ENCODE assay signal across 7 mouse cellular contexts in genomic region chr8:66861589-66862500, GRCm38 (mm10). TPM values are rescaled to one million over a fixed set of nuclear protein-coding genes. Genes with fewer than 3 reads are reported as not detected.
DNase-seq lines count a peak whose midpoint lies in the region; ATAC-seq lines count a peak whose summit lies in the region.

No protein-coding gene starts in this region.

- WGBS in lung, embryonic 16.5 days: 55% methylated on average over 5 of the region's 5 CpGs
- WGBS in hindbrain, embryonic 12.5 days: 55% methylated on average over 5 of the region's 5 CpGs
- WGBS in midbrain, embryonic 12.5 days: 49% methylated on average over 5 of the region's 5 CpGs

- H3K4me1 ChIP-seq in lung, embryonic 16.5 days (replicated peaks; ENCODE audit: control insufficient read depth, insufficient read depth, low read length): peaks cover 5% of the 10 kb centered on the region; the same call in 1 of the 2 replicates
- peaks cover 18% of the 10 kb centered on the region for H3K4me1 ChIP-seq in hindbrain, embryonic 12.5 days
- H3K4me1 ChIP-seq in midbrain, embryonic 12.5 days: peaks cover 17% of the 10 kb centered on the region

- peak overlapping the region; percentile 87 for H3K4me3 ChIP-seq in lung, embryonic 16.5 days (ENCODE audit: low read length)
- peak overlapping the region; percentile 71 for H3K4me3 ChIP-seq in hindbrain, embryonic 12.5 days
- H3K4me3 ChIP-seq in midbrain, embryonic 12.5 days: peak overlapping the region; percentile 93

- H3K9me3 ChIP-seq in lung, embryonic 16.5 days (ENCODE audit: control insufficient read depth, low read length): no peaks in the 10 kb centered on the region
- no peaks in the 10 kb centered on the region for H3K9me3 ChIP-seq in hindbrain, embryonic 12.5 days (replicated peaks)
- H3K9me3 ChIP-seq in midbrain, embryonic 12.5 days: no peaks in the 10 kb centered on the region

- no peak for DNase-seq in lung, postnatal 36 days
- DNase-seq in embryo, embryonic 10.5 days (ENCODE audit: low spot score): no peak
- no peak for DNase-seq in kidney, adult 8-10 months

- no peak overlapping the region for H3K27ac ChIP-seq in lung, embryonic 16.5 days (ENCODE audit: low read length)
- H3K27ac ChIP-seq in hindbrain, embryonic 12.5 days: no peak overlapping the region
- H3K27ac ChIP-seq in midbrain, embryonic 12.5 days (replicated peaks): no peak overlapping the region

- no peaks in the 10 kb centered on the region for H3K27me3 ChIP-seq in lung, embryonic 16.5 days (ENCODE audit: control insufficient read depth, insufficient read depth, low read depth, low read length)
- no peaks in the 10 kb centered on the region for H3K27me3 ChIP-seq in hindbrain, embryonic 12.5 days
- H3K27me3 ChIP-seq in midbrain, embryonic 12.5 days: no peaks in the 10 kb centered on the region

- peak overlapping the region; percentile 83 for H3K9ac ChIP-seq in lung, embryonic 16.5 days (ENCODE audit: low read length)
- H3K9ac ChIP-seq in hindbrain, embryonic 12.5 days: no peak overlapping the region; the same call in 1 of the 2 replicates
- no peak overlapping the region for H3K9ac ChIP-seq in midbrain, embryonic 12.5 days (replicated peaks)

- H3K4me2 ChIP-seq in lung, embryonic 16.5 days (ENCODE audit: low read depth, low read length): peak overlapping the region; percentile 86
- peak overlapping the region; percentile 82 for H3K4me2 ChIP-seq in hindbrain, embryonic 12.5 days (replicated peaks)
- H3K4me2 ChIP-seq in midbrain, embryonic 12.5 days (replicated peaks): peak overlapping the region; percentile 81

- ATAC-seq in lung, embryonic 16.5 days (ENCODE audit: low read depth): no peak
- 0 out of 2 replicates have a peak, but pooled peaks have one; percentile 0 for ATAC-seq in common myeloid progenitor, adult 5-6 weeks (replicated peaks; ENCODE audit: low read depth, poor library complexity, severe bottlenecking)
- no peak for ATAC-seq in hindbrain, embryonic 12.5 days (ENCODE audit: low FRiP score)
- ATAC-seq in midbrain, embryonic 12.5 days (ENCODE audit: low FRiP score, low read depth): no peak

- peaks cover 3% of the 10 kb centered on the region; the same call in 1 of the 2 replicates for H3K36me3 ChIP-seq in lung, embryonic 16.5 days (ENCODE audit: control insufficient read depth, insufficient read depth, low read length)
- H3K36me3 ChIP-seq in hindbrain, embryonic 12.5 days: peaks cover 3% of the 10 kb centered on the region; the same call in 1 of the 2 replicates
- 0 out of 2 replicates have a peak, but pooled peaks cover 6% of the 10 kb centered on the region for H3K36me3 ChIP-seq in midbrain, embryonic 12.5 days

RNA-seq across cellular contexts. Expression of gene Naf1, which starts 1.8 kb away (rescaled TPM):
- polyA plus RNA-seq in lung, embryonic 16.5 days (2015; fragmentation: Nextera tagmentation; extraction: Ambion mirVana): 2.4 and 2.6 TPM in 2 replicates
- total RNA-seq in common myeloid progenitor, adult 5-6 weeks (2017): 16.2 and 18.5 TPM in 2 replicates
- polyA plus RNA-seq in hindbrain, embryonic 12.5 days (2016; fragmentation: Nextera tagmentation; extraction: Ambion mirVana): 3.6 TPM in 2 replicates
- 2.7 and 4.2 TPM in 2 replicates for polyA plus RNA-seq in midbrain, embryonic 12.5 days (2016; fragmentation: Nextera tagmentation; extraction: Ambion mirVana)
